Mouse (Mus musculus) hindbrain, embryonic 11.5 days (tissue): ENCODE data around the gene Unc5a. TPM values are rescaled to one million over a fixed set of nuclear protein-coding genes. Genes with fewer than 3 reads are reported as not detected.

Source experiments
- ATAC-seq: fragments of 200-750 bp; cut with Nextera tagmentation; 2 replicates; pipeline ENCODE4 v1.8.0; 2017; ENCODE audit warnings: mild to moderate bottlenecking, moderate TSS enrichment, moderate library complexity; ENCODE audit not compliant: low FRiP score
- DNase-seq: peaks from one replicate; pipeline ENCODE4 v3.0.0-alpha.2; 2015; ENCODE audit warnings: low spot score
- H3K27ac ChIP-seq: fragments of 300-500 bp; sonication (generic); 2 replicates; pipeline ENCODE4 v1.5.1; 2014; ENCODE audit warnings: mild to moderate bottlenecking, low read depth, low read length
- H3K27me3 ChIP-seq: fragments of 300-500 bp; sonication (generic); 2 replicates; pipeline ENCODE4 v1.6.1; 2014; ENCODE audit warnings: mild to moderate bottlenecking, low read length, moderate library complexity, mixed read lengths; ENCODE audit not compliant: control insufficient read depth, insufficient read depth
- H3K36me3 ChIP-seq: fragments of 300-500 bp; sonication (generic); 2 replicates; pipeline ENCODE4 v1.6.1; 2014; ENCODE audit warnings: mild to moderate bottlenecking, low read length, moderate library complexity, mixed read lengths; ENCODE audit not compliant: control insufficient read depth, insufficient read depth
- H3K4me1 ChIP-seq: fragments of 300-500 bp; sonication (generic); replicated peaks from 2 replicates; pipeline ENCODE4 v1.6.1; 2014; ENCODE audit warnings: low read length, mixed read lengths; ENCODE audit not compliant: control insufficient read depth, insufficient read depth
- H3K4me2 ChIP-seq: fragments of 300-500 bp; sonication (generic); replicated peaks from 2 replicates; pipeline ENCODE4 v1.6.1; 2014; ENCODE audit warnings: mild to moderate bottlenecking, low read depth, low read length
- H3K4me3 ChIP-seq: fragments of 300-500 bp; sonication (generic); 2 replicates; pipeline ENCODE4 v1.5.1; 2014; ENCODE audit warnings: low read depth, low read length
- H3K9ac ChIP-seq: fragments of 300-500 bp; sonication (generic); 2 replicates; pipeline ENCODE4 v1.6.1; 2014; ENCODE audit warnings: low read depth, low read length
- H3K9me3 ChIP-seq: fragments of 300-500 bp; sonication (generic); 2 replicates; pipeline ENCODE4 v1.6.1; 2016; ENCODE audit warnings: low read length; ENCODE audit not compliant: control insufficient read depth
- WGBS: fragments of 180-500 bp; shearing (Covaris S2); extraction: QIAGEN DNeasy Blood & Tissue Kit; methylation state at CpG from one replicate; pipeline ENCODE4 v1.1.7; 2014; 5-methylcytosine and 5-hydroxymethylcytosine counted together
- polyA plus RNA-seq: library from polyadenylated mRNA; unstranded; fragments of >200 nt; fragmentation: Nextera tagmentation; extraction: Ambion mirVana; gene quantifications from 2 replicates; pipeline ENCODE4 v1.2.1, GENCODE M21; 2014

The Unc5a gene
- polyA plus RNA-seq, 1 experiment from 2014 or later: 2.9 TPM

DNA sequence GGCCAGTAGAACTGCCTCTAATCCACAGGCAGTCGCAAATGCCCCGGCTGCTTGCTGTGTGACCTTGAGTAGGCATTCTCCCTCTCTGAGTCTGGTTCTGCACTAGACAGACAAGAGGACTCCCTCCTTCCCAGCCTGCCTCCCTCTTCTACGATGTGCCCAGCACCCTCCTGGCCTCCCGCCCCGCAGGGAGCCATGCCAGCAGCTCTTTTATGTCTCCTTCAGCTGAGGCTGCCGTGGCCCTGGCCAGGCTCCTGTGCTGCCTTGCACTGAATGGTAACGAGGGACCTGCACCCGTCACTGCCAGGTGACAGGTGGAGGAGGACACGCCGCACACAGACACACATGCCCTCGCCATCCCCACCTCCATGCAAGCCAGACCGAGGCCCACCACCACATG lies 31.7 kb downstream of the Unc5a start:
- Histone ChIP-seq H3K27me3 (peaks cover 4% of the 10 kb centered on the region), H3K9ac (no peak overlapping the region), H3K36me3 (no peaks in the 10 kb centered on the region), H3K4me3 (no peak overlapping the region), H3K27ac (no peak overlapping the region), H3K4me2 (no peak overlapping the region), H3K4me1 (peaks cover 2% of the 10 kb centered on the region; the same call in 1 of the 2 replicates), H3K9me3 (no peaks in the 10 kb centered on the region)
- ATAC-seq (no peak), DNase-seq (no peak)
- WGBS: 76% methylated on average over 12 of the region's 12 CpGs

- Histone ChIP-seq H3K36me3 (no peaks in the 10 kb centered on the region), H3K9me3 (no peaks in the 10 kb centered on the region), H3K9ac (no peak overlapping the region), H3K4me2 (no peak overlapping the region), H3K27me3 (peaks cover 4% of the 10 kb centered on the region), H3K4me3 (no peak overlapping the region), H3K27ac (no peak overlapping the region), H3K4me1 (peaks cover 6% of the 10 kb centered on the region; the same call in 1 of the 2 replicates)
- no peak for ATAC-seq
- DNase-seq: no peak
- 75% methylated on average over 8 of the region's 8 CpGs for WGBS
Observed at GRCm38 (mm10) chr13:54983001-54983400, 33.8 kb downstream of the Unc5a start.

GRCm38 (mm10) chr13:54983614-54984013 lies 34.4 kb downstream of the Unc5a start:
- no peaks in the 10 kb centered on the region for H3K9me3 ChIP-seq
- 47% methylated on average over 2 of the region's 2 CpGs for WGBS
- no peak for ATAC-seq
- no peak for DNase-seq
- H3K4me1 ChIP-seq: peaks cover 7% of the 10 kb centered on the region; the same call in 1 of the 2 replicates
- H3K36me3 ChIP-seq: no peaks in the 10 kb centered on the region
- no peak overlapping the region for H3K4me2 ChIP-seq
- H3K4me3 ChIP-seq: no peak overlapping the region
- H3K27ac ChIP-seq: no peak overlapping the region
- H3K9ac ChIP-seq: no peak overlapping the region
- H3K27me3 ChIP-seq: peaks cover 4% of the 10 kb centered on the region

DNA sequence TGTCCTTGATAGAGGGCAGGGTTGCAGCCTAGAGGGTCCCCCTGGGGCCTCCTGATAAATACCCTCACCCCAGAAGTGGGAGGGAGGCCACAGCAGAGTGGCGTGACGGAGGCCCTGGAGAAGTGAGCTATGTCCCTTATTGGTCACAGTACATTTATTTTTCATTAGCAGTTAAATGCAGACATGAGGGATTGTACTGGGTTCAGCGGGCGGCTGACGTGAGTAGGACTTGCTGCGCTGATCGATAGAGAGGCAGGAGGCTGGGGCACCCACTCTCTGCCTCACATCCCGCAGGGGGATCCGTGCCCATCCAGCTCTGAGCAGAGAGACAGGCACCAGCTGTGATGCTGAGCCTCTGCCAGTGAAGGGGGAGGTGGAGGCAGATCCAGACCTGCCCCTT lies 38.2 kb downstream of the Unc5a start:
- Histone ChIP-seq H3K36me3 (no peaks in the 10 kb centered on the region), H3K9ac (no peak overlapping the region), H3K4me1 (peaks cover 12% of the 10 kb centered on the region), H3K4me3 (no peak overlapping the region), H3K4me2 (no peak overlapping the region), H3K27ac (no peak overlapping the region), H3K9me3 (no peaks in the 10 kb centered on the region), H3K27me3 (peaks cover 12% of the 10 kb centered on the region)
- DNase-seq: no peak
- WGBS: 55% methylated on average over 9 of the region's 9 CpGs
- ATAC-seq: peak; percentile 72

DNA sequence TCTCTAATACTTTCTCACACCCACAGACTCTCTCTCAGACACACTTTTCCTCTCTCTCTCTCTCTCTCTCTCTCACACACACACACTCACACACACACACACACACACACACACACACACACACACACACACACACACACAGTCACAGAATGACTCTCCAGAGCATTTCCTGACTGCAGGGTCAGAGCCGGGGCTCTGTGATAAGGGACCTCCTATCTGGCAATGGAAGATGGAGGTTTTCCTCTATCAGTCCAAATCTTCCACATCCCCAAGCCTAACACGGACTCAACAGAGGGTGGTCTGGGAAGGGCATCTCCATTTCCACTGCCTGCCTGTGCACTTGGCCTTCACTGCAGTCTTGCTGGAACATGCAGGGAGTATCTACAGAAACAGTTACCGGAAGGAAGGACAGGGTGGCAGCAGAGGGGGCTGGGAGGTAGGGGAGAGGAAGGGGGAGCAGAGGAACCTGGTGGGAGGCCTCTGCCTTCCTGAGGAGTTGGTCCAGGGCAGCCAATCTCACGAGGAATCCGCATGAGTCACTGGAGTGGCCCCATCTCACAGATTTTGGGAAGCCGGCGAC lies 39.1 kb downstream of the Unc5a start:
- no peaks in the 10 kb centered on the region for H3K9me3 ChIP-seq
- H3K4me1 ChIP-seq: peaks cover 17% of the 10 kb centered on the region
- peaks cover 14% of the 10 kb centered on the region for H3K27me3 ChIP-seq
- no peak overlapping the region for H3K4me2 ChIP-seq
- no peak overlapping the region for H3K27ac ChIP-seq
- no peak overlapping the region for H3K4me3 ChIP-seq
- H3K9ac ChIP-seq: no peak overlapping the region
- DNase-seq (no peak), ATAC-seq (no peak)
- 49% methylated on average over 7 of the region's 7 CpGs for WGBS
- H3K36me3 ChIP-seq: no peaks in the 10 kb centered on the region

DNA sequence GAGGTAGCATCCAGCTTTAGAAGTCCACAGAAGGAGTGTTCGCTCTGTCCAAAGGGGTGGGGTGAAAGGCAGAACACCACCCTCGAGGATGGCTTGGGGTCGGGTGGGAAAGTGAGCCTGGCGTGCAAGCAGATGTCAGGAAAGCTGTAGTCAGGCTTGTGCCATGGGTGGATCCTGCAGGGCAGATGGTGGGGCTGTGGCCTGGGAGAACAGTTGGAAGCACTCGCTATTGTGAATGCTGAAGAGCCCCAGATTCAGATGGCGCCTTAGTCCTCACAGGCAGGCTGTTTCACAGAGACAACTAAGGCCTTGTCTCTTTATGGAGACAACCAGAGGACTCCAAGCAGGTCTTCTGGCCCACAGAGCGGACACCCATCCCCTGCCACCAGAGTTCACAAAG lies 43.0 kb downstream of the Unc5a start:
- H3K4me3 ChIP-seq: no peak overlapping the region
- H3K27ac ChIP-seq: no peak overlapping the region
- ATAC-seq (no peak), DNase-seq (no peak)
- 77% methylated on average over 7 of the region's 7 CpGs for WGBS
- peaks cover 32% of the 10 kb centered on the region for H3K4me1 ChIP-seq
- no peaks in the 10 kb centered on the region for H3K36me3 ChIP-seq
- H3K9me3 ChIP-seq: no peaks in the 10 kb centered on the region
- peaks cover 12% of the 10 kb centered on the region for H3K27me3 ChIP-seq
- no peak overlapping the region for H3K4me2 ChIP-seq
- no peak overlapping the region for H3K9ac ChIP-seq

GRCm38 (mm10) chr13:54994576-54994975 lies 45.4 kb downstream of the Unc5a start:
- DNase-seq (peak; percentile 79), ATAC-seq (peak; percentile 72)
- H3K4me2 ChIP-seq: no peak overlapping the region
- H3K4me1 ChIP-seq: peaks cover 28% of the 10 kb centered on the region
- 10% methylated on average over 4 of the region's 4 CpGs for WGBS
- peaks cover 15% of the 10 kb centered on the region for H3K27me3 ChIP-seq
- no peak overlapping the region for H3K4me3 ChIP-seq
- H3K9me3 ChIP-seq: no peaks in the 10 kb centered on the region
- no peaks in the 10 kb centered on the region for H3K36me3 ChIP-seq
- H3K9ac ChIP-seq: no peak overlapping the region
- peak overlapping the region; percentile 78 for H3K27ac ChIP-seq

DNA sequence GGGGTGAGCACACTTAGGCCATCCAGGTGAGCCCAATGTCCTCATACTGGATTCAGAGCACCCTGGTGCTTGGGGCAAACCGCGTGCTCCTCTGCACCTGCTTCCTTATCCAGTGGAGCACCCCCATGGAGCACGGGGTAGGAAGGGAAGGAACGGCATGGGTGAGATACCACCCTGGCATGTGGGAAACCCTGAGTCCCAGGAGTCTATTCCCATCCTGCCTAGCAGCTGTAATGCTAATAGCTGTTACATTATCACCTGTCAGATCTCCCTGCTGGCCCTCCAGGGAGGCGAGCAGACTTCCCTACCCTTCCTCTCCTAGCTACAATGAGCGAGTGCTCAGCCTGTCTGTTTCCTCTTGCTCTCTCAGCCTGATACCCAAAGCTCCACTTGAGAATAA lies 46.0 kb downstream of the Unc5a start:
- 46% methylated on average over 6 of the region's 6 CpGs for WGBS
- no peak overlapping the region for H3K4me3 ChIP-seq
- no peaks in the 10 kb centered on the region for H3K9me3 ChIP-seq
- H3K9ac ChIP-seq: no peak overlapping the region
- H3K36me3 ChIP-seq: no peaks in the 10 kb centered on the region
- H3K27me3 ChIP-seq: peaks cover 18% of the 10 kb centered on the region
- ATAC-seq (no peak), DNase-seq (peak; percentile 38)
- peaks cover 25% of the 10 kb centered on the region for H3K4me1 ChIP-seq
- H3K4me2 ChIP-seq: no peak overlapping the region
- peak overlapping the region; percentile 78 for H3K27ac ChIP-seq

GRCm38 (mm10) chr13:54997568-54997967 lies 48.4 kb downstream of the Unc5a start:
- DNase-seq: no peak
- no peak for ATAC-seq
- H3K4me1 ChIP-seq: peaks cover 23% of the 10 kb centered on the region
- H3K4me3 ChIP-seq: no peak overlapping the region
- no peaks in the 10 kb centered on the region for H3K36me3 ChIP-seq
- H3K9ac ChIP-seq: no peak overlapping the region
- 80% methylated on average over 8 of the region's 8 CpGs for WGBS
- H3K4me2 ChIP-seq: no peak overlapping the region
- no peaks in the 10 kb centered on the region for H3K9me3 ChIP-seq
- no peak overlapping the region; the same call in 1 of the 2 replicates for H3K27ac ChIP-seq
- H3K27me3 ChIP-seq: peaks cover 19% of the 10 kb centered on the region
